Mouse (Mus musculus) B cell, adult 62 days (primary cell): ENCODE data around the gene Klk1b1. TPM values are rescaled to one million over a fixed set of nuclear protein-coding genes. Genes with fewer than 3 reads are reported as not detected.

Experiments used
- total RNA-seq: library from RNA; stranded (reverse); gene quantifications from 4 replicates; pipeline ENCODE4 v1.2.4, GENCODE M21; 2023

The Klk1b1 gene
- not detected in 4 replicates for total RNA-seq

GRCm38 (mm10) chr7:43966451-43966850, at the start of gene Klk1b1:
Gene Klk1b1 (plus strand): TSS chr7:43966751.

GRCm38 (mm10) chr7:43933440-43933839, 33.1 kb upstream of the Klk1b1 start, which contains the start of gene Klk15:
Gene Klk15 (plus strand): TSS chr7:43933740.

GRCm38 (mm10) chr7:43950364-43950763, 16.2 kb upstream of the Klk1b1 start, which contains the start of gene Klk1b8:
Gene Klk1b8 (plus strand): TSS chr7:43950664.

GRCm38 (mm10) chr7:43975761-43976160, 9.2 kb downstream of the Klk1b1 start, which contains the start of gene Klk1b9:
Gene Klk1b9 (plus strand): TSS chr7:43976061.

GRCm38 (mm10) chr7:43995577-43995976, 29.0 kb downstream of the Klk1b1 start, which contains the start of gene Klk1b11:
Gene Klk1b11 (plus strand): TSS chr7:43995877.

GRCm38 (mm10) chr7:44011868-44012267, 45.3 kb downstream of the Klk1b1 start, which contains the start of gene Klk1b26:
Gene Klk1b26 (plus strand): TSS chr7:44012168.

Other genes with a start within 250 kb of the Klk1b1 start
- not detected in 4 replicates for gene Klk12, start 197.9 kb upstream of the Klk1b1 start, total RNA-seq
- not detected in 4 replicates for gene Klk11, start 192.1 kb upstream of the Klk1b1 start, total RNA-seq
- not detected in 4 replicates for gene Klk10, start 185.7 kb upstream of the Klk1b1 start, total RNA-seq
- not detected in 4 replicates for gene Klk9, start 174.9 kb upstream of the Klk1b1 start, total RNA-seq
- gene Klk8, start 169.2 kb upstream of the Klk1b1 start, total RNA-seq, result 4.6 to 6.5 TPM (median 6.0 TPM) in 4 replicates
- gene Klk7, start 155.5 kb upstream of the Klk1b1 start, total RNA-seq, result not detected in 4 replicates
- gene Klk6, start 142.3 kb upstream of the Klk1b1 start, total RNA-seq, result not detected in 4 replicates
- gene Klk5, start 124.8 kb upstream of the Klk1b1 start, total RNA-seq, result not detected in 4 replicates
- not detected in 4 replicates for gene Klk4, start 85.6 kb upstream of the Klk1b1 start, total RNA-seq
- gene Klk15, start 33.0 kb upstream of the Klk1b1 start, total RNA-seq, result not detected in 4 replicates
- not detected in 4 replicates for gene Klk1b8, start 16.1 kb upstream of the Klk1b1 start, total RNA-seq
- gene Klk1b9, start 9.3 kb downstream of the Klk1b1 start, total RNA-seq, result not detected in 4 replicates
- not detected in 4 replicates for gene Klk1b11, start 29.1 kb downstream of the Klk1b1 start, total RNA-seq
- gene Klk1b26, start 45.4 kb downstream of the Klk1b1 start, total RNA-seq, result not detected in 4 replicates
- gene Klk1b27, start 85.5 kb downstream of the Klk1b1 start, total RNA-seq, result not detected in 4 replicates
- gene Klk1b21, start 135.6 kb downstream of the Klk1b1 start, total RNA-seq, result not detected in 4 replicates
- gene Klk1b22, start 145.9 kb downstream of the Klk1b1 start, total RNA-seq, result not detected in 4 replicates
- gene Klk1b16, start 170.0 kb downstream of the Klk1b1 start, total RNA-seq, result not detected in 4 replicates
- gene Klk1b24, start 221.5 kb downstream of the Klk1b1 start, total RNA-seq, result not detected in 4 replicates
- not detected in 4 replicates for gene Klk1b3, start 231.4 kb downstream of the Klk1b1 start, total RNA-seq
- not detected in 4 replicates for gene Klk1b4, start 240.7 kb downstream of the Klk1b1 start, total RNA-seq
- gene Klk1b5, start 249.2 kb downstream of the Klk1b1 start, total RNA-seq, result not detected in 4 replicates